Mouse (Mus musculus): ENCODE data around the gene Ulbp1. TPM values are rescaled to one million over a fixed set of nuclear protein-coding genes. Genes with fewer than 3 reads are reported as not detected.
"Not testable (repeated sequence)": the region's sequence is repeated elsewhere in the genome, so short reads cannot be mapped to it uniquely, and the experiment has no call there.

Gene Ulbp1
- 0.91 and 2.1 TPM in 2 replicates for polyA plus RNA-seq (2015; fragmentation: Nextera tagmentation; extraction: Ambion mirVana)

GRCm38 (mm10) chr10:7473197-7473889 lies at the start of gene Ulbp1:
Gene Ulbp1, minus strand, starts transcription at chr10:7473638.
- no peak for ATAC-seq (ENCODE audit: low FRiP score)
- H3K9me3 ChIP-seq (replicated peaks): no peaks in the 10 kb centered on the region
- H3K36me3 ChIP-seq: no peaks in the 10 kb centered on the region
- no peaks in the 10 kb centered on the region for H3K27me3 ChIP-seq (replicated peaks)
- WGBS: 76% methylated on average over 13 of the region's 13 CpGs
- no peak within 1 kb of the TSS for H3K4me3 ChIP-seq (replicated peaks)
- no peak within 1 kb of the TSS for H3K9ac ChIP-seq (replicated peaks)
- H3K27ac ChIP-seq (replicated peaks): no peak within 1 kb of the TSS
- H3K4me2 ChIP-seq: 0 out of 2 replicates have a peak within 1 kb of the TSS, but pooled peaks have one; percentile 19
- no peaks in the 10 kb centered on the region for H3K4me1 ChIP-seq

- H3K4me2 ChIP-seq; H3K4me3 ChIP-seq (replicated peaks); H3K36me3 ChIP-seq; H3K27ac ChIP-seq (replicated peaks); H3K27me3 ChIP-seq (replicated peaks); H3K9me3 ChIP-seq (replicated peaks); H3K4me1 ChIP-seq; H3K9ac ChIP-seq (replicated peaks); ATAC-seq (ENCODE audit: low FRiP score): not testable (repeated sequence)
- WGBS: 30% methylated on average over 1 of the region's 1 CpGs
Measured at GRCm38 (mm10) chr10:7498180-7498579, 24.7 kb upstream of the Ulbp1 start.

- H3K4me2 ChIP-seq: peak overlapping the region; percentile 31
- not testable (repeated sequence) for H3K9me3 ChIP-seq (replicated peaks); H3K4me3 ChIP-seq (replicated peaks); H3K9ac ChIP-seq (replicated peaks); H3K27ac ChIP-seq (replicated peaks); H3K36me3 ChIP-seq; H3K4me1 ChIP-seq; H3K27me3 ChIP-seq (replicated peaks); ATAC-seq (ENCODE audit: low FRiP score)
- WGBS: 9% methylated on average over 10 of the region's 10 CpGs
Measured at GRCm38 (mm10) chr10:7492384-7492783, 18.9 kb upstream of the Ulbp1 start.

GRCm38 (mm10) chr10:7483650-7484049 lies 10.2 kb upstream of the Ulbp1 start:
- ATAC-seq (ENCODE audit: low FRiP score): no peak
- 63% methylated on average over 4 of the region's 4 CpGs for WGBS
- Histone ChIP-seq H3K36me3 (no peaks in the 10 kb centered on the region), H3K4me1 (no peaks in the 10 kb centered on the region), H3K4me3 (replicated peaks) (no peak overlapping the region), H3K27ac (replicated peaks) (no peak overlapping the region), H3K27me3 (replicated peaks) (no peaks in the 10 kb centered on the region), H3K9me3 (replicated peaks) (0 out of 2 replicates have a peak, but pooled peaks cover 4% of the 10 kb centered on the region), H3K4me2 (no peak overlapping the region), H3K9ac (replicated peaks) (no peak overlapping the region)

- not testable (repeated sequence) for H3K36me3 ChIP-seq; H3K4me3 ChIP-seq (replicated peaks); H3K4me1 ChIP-seq; H3K27me3 ChIP-seq (replicated peaks); H3K27ac ChIP-seq (replicated peaks); H3K4me2 ChIP-seq; H3K9me3 ChIP-seq (replicated peaks); H3K9ac ChIP-seq (replicated peaks); ATAC-seq (ENCODE audit: low FRiP score)
- 86% methylated on average over 7 of the region's 13 CpGs for WGBS
Measured at GRCm38 (mm10) chr10:7474225-7474624, 787 bp upstream of the Ulbp1 start.

GRCm38 (mm10) chr10:7471664-7472063 lies 1.8 kb downstream of the Ulbp1 start:
- 73% methylated on average over 3 of the region's 3 CpGs for WGBS
- Histone ChIP-seq H3K27me3 (replicated peaks) (no peaks in the 10 kb centered on the region), H3K9ac (replicated peaks) (no peak overlapping the region), H3K27ac (replicated peaks) (no peak overlapping the region), H3K4me2 (no peak overlapping the region), H3K9me3 (replicated peaks) (no peaks in the 10 kb centered on the region), H3K4me1 (no peaks in the 10 kb centered on the region), H3K36me3 (no peaks in the 10 kb centered on the region), H3K4me3 (replicated peaks) (no peak overlapping the region)
- ATAC-seq (ENCODE audit: low FRiP score): no peak

GRCm38 (mm10) chr10:7470457-7470856 lies 3.0 kb downstream of the Ulbp1 start:
- 22% methylated on average over 7 of the region's 7 CpGs for WGBS
- H3K36me3 ChIP-seq: no peaks in the 10 kb centered on the region
- no peaks in the 10 kb centered on the region for H3K9me3 ChIP-seq (replicated peaks)
- no peak for ATAC-seq (ENCODE audit: low FRiP score)
- no peaks in the 10 kb centered on the region for H3K4me1 ChIP-seq
- peak overlapping the region; percentile 40 for H3K4me2 ChIP-seq
- no peaks in the 10 kb centered on the region for H3K27me3 ChIP-seq (replicated peaks)
- no peak overlapping the region for H3K27ac ChIP-seq (replicated peaks)
- H3K4me3 ChIP-seq (replicated peaks): no peak overlapping the region
- no peak overlapping the region for H3K9ac ChIP-seq (replicated peaks)

GRCm38 (mm10) chr10:7469716-7470414 lies 3.6 kb downstream of the Ulbp1 start:
- not testable (repeated sequence) for H3K27me3 ChIP-seq (replicated peaks); H3K4me3 ChIP-seq (replicated peaks); H3K4me1 ChIP-seq; H3K27ac ChIP-seq (replicated peaks); H3K9me3 ChIP-seq (replicated peaks); H3K36me3 ChIP-seq; H3K9ac ChIP-seq (replicated peaks)
- WGBS: 0% methylated on average over 7 of the region's 7 CpGs
- H3K4me2 ChIP-seq: peak overlapping the region; percentile 40
- ATAC-seq (ENCODE audit: low FRiP score): peak; percentile 57; the same call in 1 of the 2 replicates

GRCm38 (mm10) chr10:7462006-7462405 lies 11.4 kb downstream of the Ulbp1 start:
- ATAC-seq (ENCODE audit: low FRiP score): no peak
- no peaks in the 10 kb centered on the region for H3K4me1 ChIP-seq
- 50% methylated on average over 3 of the region's 3 CpGs for WGBS
- no peak overlapping the region for H3K4me2 ChIP-seq
- no peak overlapping the region for H3K4me3 ChIP-seq (replicated peaks)
- no peak overlapping the region for H3K9ac ChIP-seq (replicated peaks)
- H3K27me3 ChIP-seq (replicated peaks): no peaks in the 10 kb centered on the region
- peaks cover 3% of the 10 kb centered on the region; the same call in 1 of the 2 replicates for H3K9me3 ChIP-seq (replicated peaks)
- H3K36me3 ChIP-seq: no peaks in the 10 kb centered on the region
- no peak overlapping the region for H3K27ac ChIP-seq (replicated peaks)

- no peak overlapping the region for H3K4me3 ChIP-seq (replicated peaks)
- H3K4me2 ChIP-seq: no peak overlapping the region
- WGBS: 83% methylated on average over 2 of the region's 2 CpGs
- no peaks in the 10 kb centered on the region for H3K27me3 ChIP-seq (replicated peaks)
- H3K4me1 ChIP-seq: no peaks in the 10 kb centered on the region
- H3K9ac ChIP-seq (replicated peaks): no peak overlapping the region
- H3K9me3 ChIP-seq (replicated peaks): no peaks in the 10 kb centered on the region
- H3K27ac ChIP-seq (replicated peaks): no peak overlapping the region
- no peaks in the 10 kb centered on the region for H3K36me3 ChIP-seq
- ATAC-seq (ENCODE audit: low FRiP score): no peak
Measured at GRCm38 (mm10) chr10:7438928-7439327, 34.5 kb downstream of the Ulbp1 start.

GRCm38 (mm10) chr10:7393143-7394035 lies 80.0 kb downstream of the Ulbp1 start:
- peak overlapping the region; percentile 61 for H3K4me3 ChIP-seq (replicated peaks)
- H3K9ac ChIP-seq (replicated peaks): 0 out of 2 replicates have a peak overlapping the region, but pooled peaks have one; percentile 2
- H3K27me3 ChIP-seq (replicated peaks): peaks cover 37% of the 10 kb centered on the region
- H3K9me3 ChIP-seq (replicated peaks): no peaks in the 10 kb centered on the region
- no peak overlapping the region for H3K27ac ChIP-seq (replicated peaks)
- WGBS: 9% methylated on average over 54 of the region's 55 CpGs
- peaks cover 32% of the 10 kb centered on the region for H3K4me1 ChIP-seq
- H3K36me3 ChIP-seq: no peaks in the 10 kb centered on the region
- peak overlapping the region; percentile 100 for H3K4me2 ChIP-seq
- no peak for ATAC-seq (ENCODE audit: low FRiP score)
